Mouse (Mus musculus) heart, postnatal 14 days (tissue): Measurements from ENCODE around the gene Ccdc7a. TPM values are rescaled to one million over a fixed set of nuclear protein-coding genes. Genes with fewer than 3 reads are reported as not detected.

Experiments used
- DNase-seq, 2 experiments: peaks; one replicate each; pipeline ENCODE4 v3.0.0; 2021 to 2022
- intact Hi-C: fragments of 180-260 bp; cut with DNase I; formaldehyde crosslinking; loops from one replicate; pipeline ENCODE4 v1.15.1; 2025
- total RNA-seq, 2 experiments: library from RNA; stranded (reverse); gene quantifications; 2 replicates each; pipeline ENCODE4 v1.2.3; 2021

The Ccdc7a gene
- total RNA-seq, 2 experiments from 2014 or later = not detected

DNA sequence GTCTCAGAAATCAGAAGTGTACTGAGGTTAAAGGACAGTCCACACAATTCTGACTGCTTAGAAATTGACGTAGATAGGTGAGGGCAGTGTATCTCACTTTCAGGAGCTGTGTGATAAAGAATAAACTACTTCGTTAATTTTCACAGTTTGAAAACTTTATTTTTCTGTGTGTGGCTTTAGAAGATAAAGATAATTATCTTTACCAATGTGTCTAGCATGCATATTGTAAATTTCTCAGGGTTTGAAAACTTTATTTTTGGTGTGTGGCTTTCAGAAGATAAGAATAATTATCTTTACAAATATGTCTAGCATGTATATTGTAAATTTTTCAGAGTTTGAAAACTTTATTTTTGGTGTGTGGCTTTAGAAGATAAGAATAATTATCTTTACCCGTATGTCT lies 376.6 kb downstream of the Ccdc7a start:
- no peak for DNase-seq
- intact Hi-C loops = no loop called here

DNA sequence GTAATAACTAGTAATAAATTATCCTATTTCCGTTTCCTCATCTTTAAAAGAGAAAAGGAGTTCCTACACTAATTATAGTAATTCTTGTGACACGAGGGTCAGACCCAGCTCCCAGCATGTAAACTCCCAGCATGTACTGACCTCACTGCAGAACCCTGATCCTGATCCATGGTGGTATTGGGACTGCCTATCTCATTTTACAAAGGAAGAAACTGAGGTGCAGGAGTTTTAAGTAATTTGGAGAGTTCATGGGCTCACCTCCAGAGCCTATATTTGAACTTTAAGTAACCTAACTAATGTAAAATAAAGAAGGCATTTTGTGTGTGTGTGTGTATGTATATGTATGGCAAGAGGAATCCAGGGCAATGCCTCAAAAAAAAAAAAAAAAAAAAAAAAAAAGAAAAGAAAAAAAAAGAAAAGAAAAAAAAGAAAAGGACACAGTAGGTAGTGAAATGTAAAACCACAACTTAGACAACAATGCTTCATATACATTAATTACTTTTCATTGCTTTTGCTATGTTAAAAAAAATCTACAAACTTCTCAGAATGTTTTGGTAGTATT lies 378.8 kb downstream of the Ccdc7a start:
- no peak for DNase-seq
- intact Hi-C loops = no loop called here

DNA sequence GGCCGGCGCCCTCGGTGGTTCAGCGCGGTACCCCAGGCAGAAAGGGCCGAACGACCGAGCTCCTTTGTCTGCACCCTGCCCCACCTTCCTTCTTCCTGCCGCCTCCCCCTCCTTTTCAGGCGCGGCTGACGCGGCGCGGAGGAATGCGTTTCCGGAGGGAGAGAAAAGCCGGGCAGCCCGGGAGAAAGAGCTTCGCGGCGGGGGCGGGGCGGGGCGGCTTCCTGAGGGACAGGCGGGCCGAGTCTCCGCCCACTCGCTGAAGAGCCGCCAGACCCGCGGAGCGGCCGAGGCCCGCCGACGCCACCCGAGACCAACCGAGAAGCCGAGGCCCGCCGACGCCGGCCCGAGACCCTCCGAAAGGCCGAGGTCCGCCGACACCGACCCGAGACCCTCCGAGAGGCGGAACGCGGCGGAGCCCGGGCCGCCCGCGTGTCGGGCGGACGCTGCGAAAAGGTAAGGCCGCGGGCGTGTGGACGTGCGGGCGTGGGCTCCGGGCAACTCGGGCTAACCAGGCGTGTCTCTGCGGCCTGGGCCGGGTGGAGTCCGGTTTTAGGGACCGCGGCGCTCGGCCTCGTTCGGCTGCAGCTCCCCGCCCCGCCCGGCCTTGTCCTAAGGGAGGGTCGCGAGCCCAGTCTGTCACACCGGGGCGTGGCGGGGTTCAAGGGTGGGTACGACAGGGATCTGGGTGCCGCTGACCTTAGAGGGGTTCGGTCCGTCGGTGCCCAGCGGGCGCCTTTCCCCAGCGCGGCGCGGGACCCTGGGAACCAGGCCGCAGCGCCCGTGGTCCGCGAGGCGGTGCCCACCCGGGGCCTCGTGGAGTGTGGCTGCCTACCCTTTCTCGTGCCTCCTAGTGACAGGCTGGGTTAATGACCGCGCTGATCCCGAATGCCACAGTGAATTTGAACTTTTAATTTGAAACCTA lies 379.5 kb downstream of the Ccdc7a start, which contains the start of gene Itgb1:
Itgb1 (plus strand) TSS at position 148 of the 922 bp plus-strand sequence.
- intact Hi-C loops = loop anchor here (2.0 kb wide), 1 partner anchor 31 kb away; no protein-coding TSS in a partner anchor
- DNase-seq = peak; percentile 96

DNA sequence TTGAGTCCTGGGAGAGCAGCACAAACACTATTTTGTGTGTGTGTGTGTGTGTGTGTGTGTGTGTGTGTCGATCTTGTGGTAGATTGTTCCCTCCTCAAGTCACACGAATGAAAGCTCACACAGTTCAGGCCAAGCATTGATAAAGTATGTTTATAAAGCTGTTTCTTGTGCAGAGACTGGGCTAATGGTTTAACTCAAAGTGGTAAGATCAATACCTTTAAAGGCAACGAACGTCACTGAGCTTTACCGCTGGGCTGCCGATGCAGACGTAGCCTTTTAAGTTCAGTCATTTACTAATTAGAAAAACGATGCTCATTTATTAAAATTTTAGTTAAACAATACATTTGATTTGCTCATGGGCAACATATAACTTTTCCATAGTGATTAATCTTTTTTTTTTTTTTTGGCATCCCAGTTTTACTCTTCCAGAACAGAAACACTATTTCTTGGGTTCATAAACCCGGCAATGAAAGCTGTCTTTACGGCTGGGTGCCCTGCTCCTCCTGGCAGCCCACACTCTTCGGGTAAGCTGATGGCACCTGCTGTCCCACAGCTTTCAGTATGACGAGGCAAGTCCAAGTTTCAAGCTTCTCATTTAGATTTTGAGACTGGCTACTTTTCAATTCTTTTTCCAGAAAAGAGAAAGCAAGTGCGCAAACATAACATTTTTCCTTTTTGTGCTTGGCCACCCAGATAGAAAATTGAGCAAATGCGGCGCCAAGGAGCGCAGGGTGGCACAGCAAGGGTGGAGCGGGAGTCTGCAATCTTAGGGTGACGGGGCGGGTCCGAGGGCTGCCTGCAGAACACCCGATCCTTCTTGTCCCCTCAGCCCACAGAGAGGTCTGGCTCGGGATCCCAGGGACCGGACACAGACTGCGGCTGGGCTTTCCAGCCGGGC lies 380.5 kb downstream of the Ccdc7a start:
- DNase-seq = peak in 1 of 2 experiments; percentile 23
- intact Hi-C loops = loop anchor here (2.0 kb wide), 1 partner anchor 30 kb away; no protein-coding TSS in a partner anchor

Other genes with a start within 250 kb of the Ccdc7a start
- not detected for gene Ccdc7b, start 1.6 kb upstream of the Ccdc7a start, total RNA-seq
- gene Gm10999, start 66.1 kb upstream of the Ccdc7a start, total RNA-seq = not detected
- gene 2610044O15Rik8, start 168.9 kb upstream of the Ccdc7a start, total RNA-seq = 10 to 100 TPM; 15.7 to 18.9 TPM